Mouse (Mus musculus) cerebellum, adult 2 months (tissue): ENCODE measurements around the gene Vmn1r45. TPM values are rescaled to one million over a fixed set of nuclear protein-coding genes. Genes with fewer than 3 reads are reported as not detected.
"Not testable (repeated sequence)": the region's sequence is repeated elsewhere in the genome, so short reads cannot be mapped to it uniquely, and the experiment has no call there.

ENCODE experiments used
- DNase-seq, 2 experiments: peaks; one replicate each; pipeline ENCODE4 v3.0.0; 2021
- H3K27ac ChIP-seq: fragments of 200-500 bp; 2 replicates; pipeline ENCODE4 v1.5.1; 2012; ENCODE audit warnings: low read length, control low read depth, inconsistent platforms; ENCODE audit not compliant: insufficient read depth
- H3K27me3 ChIP-seq: fragments of 200-500 bp; 2 replicates; pipeline ENCODE4 v1.6.1; 2012; ENCODE audit warnings: inconsistent platforms, mild to moderate bottlenecking, low read length, moderate library complexity; ENCODE audit not compliant: control insufficient read depth, insufficient read depth
- H3K4me1 ChIP-seq: fragments of 200-500 bp; 2 replicates; pipeline ENCODE4 v1.6.1; 2011; ENCODE audit warnings: low read length; ENCODE audit not compliant: control insufficient read depth, insufficient read depth
- H3K4me3 ChIP-seq: fragments of 200-500 bp; replicated peaks from 2 replicates; pipeline ENCODE3; 2011; ENCODE audit warnings: mild to moderate bottlenecking, low read depth, low read length, control low read depth; ENCODE audit not compliant: insufficient read depth
- CTCF ChIP-seq: fragments of 200-500 bp; IDR thresholded peaks from 2 replicates; pipeline ENCODE4 v1.5.1; 2011; ENCODE audit warnings: low read depth, mild to moderate bottlenecking, control low read depth, low read length, moderate library complexity, borderline replicate concordance; ENCODE audit not compliant: insufficient read depth
- POLR2A ChIP-seq: fragments of 200-500 bp; IDR thresholded peaks from 2 replicates; pipeline ENCODE4 v1.6.1; 2011; ENCODE audit warnings: low read length, control low read depth, borderline replicate concordance; ENCODE audit not compliant: insufficient read depth
- WGBS: fragments of 180-500 bp; shearing (Covaris S2); methylation state at CpG from one replicate; pipeline ENCODE4 v1.1.7; 2018; 5-methylcytosine and 5-hydroxymethylcytosine counted together
- polyA plus RNA-seq: library from polyadenylated mRNA; depleted of rRNA; stranded (reverse); fragments of >200 nt; gene quantifications from 2 replicates; pipeline ENCODE4 v1.2.3, GENCODE M21; 2012; rRNA removed

Vmn1r45 gene
- not detected in 2 replicates for polyA plus RNA-seq

DNA sequence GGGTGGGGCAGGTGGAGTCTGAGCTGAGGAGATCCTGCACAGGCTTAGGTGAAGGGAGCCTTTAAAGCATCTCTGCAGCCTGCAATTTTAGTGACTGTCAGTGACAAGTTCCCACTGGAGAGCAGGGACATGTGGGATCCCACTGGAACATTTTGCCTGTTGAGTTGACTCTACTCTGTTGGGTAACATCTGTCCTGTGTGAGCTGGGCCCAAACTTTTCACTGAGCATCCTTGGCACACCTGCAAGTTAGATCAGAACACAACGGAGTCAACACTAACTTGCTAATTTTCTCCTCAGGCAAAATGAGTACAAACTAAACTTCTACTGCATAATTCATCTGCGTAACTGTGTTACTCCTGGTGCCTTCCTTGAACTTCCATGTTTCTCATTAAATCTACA lies at the start of gene Vmn1r45:
Gene Vmn1r45 (minus strand): TSS at position 101 of the 400 bp plus-strand sequence.
- H3K4me3 ChIP-seq: not testable (repeated sequence)
- WGBS: 86% methylated on average over 2 of the region's 2 CpGs

DNA sequence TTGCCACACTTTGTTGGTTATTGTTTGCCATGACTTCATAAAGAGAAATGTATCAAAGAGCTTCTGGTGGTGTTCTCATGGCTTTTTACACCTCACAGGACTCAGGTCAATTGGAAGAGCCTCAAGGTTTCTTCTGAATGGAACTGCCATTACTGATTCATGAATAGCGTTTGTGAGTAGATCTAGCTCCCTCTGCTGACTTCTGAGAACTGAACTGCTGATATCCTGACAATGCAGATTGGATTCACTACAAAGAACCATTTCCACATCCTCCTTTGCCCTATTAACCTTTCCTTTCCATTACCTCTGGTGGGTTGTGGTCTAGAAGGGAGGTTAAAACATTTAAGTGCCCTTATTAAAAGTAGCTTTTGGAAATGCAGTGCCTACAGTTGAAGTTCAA lies 45.6 kb upstream of the Vmn1r45 start:
- H3K4me3 ChIP-seq: no peak overlapping the region
- no peaks in the 10 kb centered on the region for H3K27me3 ChIP-seq
- no peak for DNase-seq
- 16% methylated on average over 1 of the region's 1 CpGs for WGBS
- TF ChIP-seq POLR2A (no peak), CTCF (no peak)
- no peak overlapping the region for H3K27ac ChIP-seq
- H3K4me1 ChIP-seq: no peaks in the 10 kb centered on the region

More for the DNA sequence above, at the start of gene Vmn1r45:
- H3K27me3 ChIP-seq, H3K4me1 ChIP-seq, H3K27ac ChIP-seq, DNase-seq: not testable (repeated sequence)

DNA sequence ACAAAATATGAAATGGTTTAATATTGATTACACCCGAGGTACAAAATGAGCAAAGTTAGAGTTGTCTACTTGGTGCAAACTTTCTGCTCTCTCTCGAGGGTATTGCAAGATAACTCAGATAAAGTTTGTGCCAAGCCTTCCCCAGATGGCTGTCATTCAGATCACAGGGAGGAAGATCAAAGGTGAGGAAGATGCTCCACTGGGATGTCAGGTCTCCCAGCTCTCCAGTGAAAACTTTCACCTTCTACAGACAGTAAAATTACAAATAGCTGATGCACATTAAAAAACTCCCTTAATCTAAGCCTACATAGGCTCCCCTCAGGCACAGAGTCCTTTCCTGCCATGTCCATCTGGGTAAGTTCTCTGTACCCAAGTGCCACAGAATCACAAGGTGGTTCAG lies 28.6 kb upstream of the Vmn1r45 start, which contains the start of gene Vmn1r46:
Gene Vmn1r46 (plus strand): TSS at position 301 of the 400 bp plus-strand sequence.
- H3K27ac ChIP-seq: no peak within 1 kb of the TSS
- H3K4me1 ChIP-seq: no peaks in the 10 kb centered on the region
- H3K27me3 ChIP-seq: no peaks in the 10 kb centered on the region
- TF ChIP-seq CTCF (no peak), POLR2A (no peak)
- DNase-seq: no peak
- 61% methylated on average over 2 of the region's 2 CpGs for WGBS
- no peak within 1 kb of the TSS for H3K4me3 ChIP-seq

GRCm38 (mm10) chr6:89966341-89966740 lies 25.9 kb upstream of the Vmn1r45 start:
- DNase-seq: no peak
- Histone ChIP-seq H3K27ac (no peak overlapping the region), H3K4me3 (no peak overlapping the region), H3K27me3 (no peaks in the 10 kb centered on the region), H3K4me1 (no peaks in the 10 kb centered on the region)
- TF ChIP-seq CTCF: no peak
- TF ChIP-seq POLR2A: no peak

DNA sequence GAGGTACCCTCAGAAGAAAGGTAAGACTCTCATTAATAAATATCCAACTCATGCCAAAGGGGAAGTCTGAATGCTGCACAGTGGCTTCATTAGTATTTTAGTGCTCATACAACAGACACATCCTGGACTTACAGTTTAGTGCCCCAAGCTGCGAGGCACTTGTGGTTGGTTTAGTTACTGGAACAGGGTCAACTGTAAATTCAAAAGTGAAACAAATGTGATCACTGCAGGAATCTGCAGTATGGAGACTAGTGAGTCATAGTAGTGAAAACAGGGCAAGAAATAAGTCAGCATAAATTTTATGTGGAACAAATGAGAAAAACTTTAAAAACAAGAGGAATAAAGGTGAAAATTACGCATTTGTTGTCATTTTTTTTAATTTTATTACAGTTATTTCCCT lies 13.2 kb upstream of the Vmn1r45 start:
- no peak for DNase-seq
- WGBS: 57% methylated on average over 2 of the region's 2 CpGs
- Histone ChIP-seq H3K4me1 (no peaks in the 10 kb centered on the region), H3K27me3 (no peaks in the 10 kb centered on the region), H3K27ac (no peak overlapping the region), H3K4me3 (no peak overlapping the region)
- no peak for TF ChIP-seq POLR2A
- no peak for TF ChIP-seq CTCF

DNA sequence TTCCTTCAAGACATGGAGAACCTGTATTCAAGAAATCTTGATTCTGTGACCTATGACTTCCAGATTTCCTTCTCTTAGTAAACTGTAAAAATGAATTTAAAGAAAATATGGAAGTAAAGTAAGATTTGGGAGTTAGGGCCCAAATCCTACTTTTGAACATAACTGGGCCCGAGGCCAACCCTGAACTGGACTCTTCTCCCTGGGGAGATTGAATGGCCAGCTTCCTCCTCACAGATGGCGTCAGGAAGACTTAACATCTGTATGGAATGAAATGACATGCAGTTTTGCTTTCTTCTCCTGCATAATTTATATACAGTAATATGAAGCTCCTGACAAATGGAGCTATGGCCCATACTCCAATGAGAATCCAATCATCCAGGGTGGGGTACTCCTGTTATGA lies 528 bp upstream of the Vmn1r45 start:
- TF ChIP-seq POLR2A: no peak
- TF ChIP-seq CTCF: no peak
- H3K27me3 ChIP-seq: no peaks in the 10 kb centered on the region
- no peak overlapping the region for H3K27ac ChIP-seq
- H3K4me3 ChIP-seq: no peak overlapping the region
- WGBS: 50% methylated on average over 2 of the region's 2 CpGs
- DNase-seq: no peak
- no peaks in the 10 kb centered on the region for H3K4me1 ChIP-seq

- Histone ChIP-seq H3K4me1 (no peaks in the 10 kb centered on the region), H3K4me3 (no peak overlapping the region), H3K27ac (no peak overlapping the region), H3K27me3 (no peaks in the 10 kb centered on the region)
- WGBS: 40% methylated on average over 2 of the region's 2 CpGs
- no peak for DNase-seq
- TF ChIP-seq CTCF: no peak
- TF ChIP-seq POLR2A: no peak
Measured at GRCm38 (mm10) chr6:89883812-89884211, 56.6 kb downstream of the Vmn1r45 start.

GRCm38 (mm10) chr6:89883360-89883759 lies 57.0 kb downstream of the Vmn1r45 start, which contains the start of gene Vmn1r44:
Vmn1r44 (plus strand) TSS chr6:89883660.
- Histone ChIP-seq H3K27ac (no peak within 1 kb of the TSS), H3K27me3 (no peaks in the 10 kb centered on the region), H3K4me1 (no peaks in the 10 kb centered on the region), H3K4me3 (no peak within 1 kb of the TSS)
- 88% methylated on average over 1 of the region's 1 CpGs for WGBS
- no peak for DNase-seq
- TF ChIP-seq POLR2A: no peak
- no peak for TF ChIP-seq CTCF

Other genes starting within 250 kb of the Vmn1r45 start
- not detected in 2 replicates for gene Vmn1r40, start 233.1 kb downstream of the Vmn1r45 start, polyA plus RNA-seq
- not detected in 2 replicates for gene Vmn1r41, start 199.8 kb downstream of the Vmn1r45 start, polyA plus RNA-seq
- gene Vmn1r42, start 64.2 kb downstream of the Vmn1r45 start, polyA plus RNA-seq: not detected in 2 replicates
- not detected in 2 replicates for gene Vmn1r43, start 64.2 kb downstream of the Vmn1r45 start, polyA plus RNA-seq
- not detected in 2 replicates for gene Vmn1r44, start 56.9 kb downstream of the Vmn1r45 start, polyA plus RNA-seq
- not detected in 2 replicates for gene Vmn1r46, start 28.7 kb upstream of the Vmn1r45 start, polyA plus RNA-seq
- not detected in 2 replicates for gene Vmn1r47, start 75.5 kb upstream of the Vmn1r45 start, polyA plus RNA-seq
- not detected in 2 replicates for gene Vmn1r48, start 96.2 kb upstream of the Vmn1r45 start, polyA plus RNA-seq
- not detected in 2 replicates for gene Vmn1r49, start 137.9 kb upstream of the Vmn1r45 start, polyA plus RNA-seq
- not detected in 2 replicates for gene Vmn1r50, start 160.8 kb upstream of the Vmn1r45 start, polyA plus RNA-seq
- gene Vmn1r51, start 182.0 kb upstream of the Vmn1r45 start, polyA plus RNA-seq: not detected in 2 replicates
- not detected in 2 replicates for gene Vmn1r52, start 234.2 kb upstream of the Vmn1r45 start, polyA plus RNA-seq